Comparison of ENCODE assay signal across 9 mouse cellular contexts in the genomic region with DNA sequence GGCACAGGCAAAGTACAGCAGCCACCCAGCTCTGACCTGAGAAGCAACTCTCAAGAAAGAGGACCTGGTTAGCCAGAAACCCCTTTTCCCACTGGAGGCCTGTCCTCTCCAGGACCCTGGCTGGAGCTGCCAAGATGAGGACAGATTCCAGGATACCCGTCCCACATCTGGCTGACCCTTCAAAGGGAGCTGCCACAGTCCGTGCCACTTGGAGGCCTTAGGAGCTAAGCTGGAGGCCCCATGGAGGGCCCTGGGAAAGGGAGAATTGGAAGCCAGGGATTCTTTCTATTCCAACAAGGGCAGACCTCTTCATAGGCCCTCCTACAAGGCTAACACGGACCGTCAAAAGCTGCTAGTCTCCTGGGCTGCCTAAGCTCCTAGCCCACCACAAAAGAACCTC. TPM values are rescaled to one million over a fixed set of nuclear protein-coding genes. Genes with fewer than 3 reads are reported as not detected.
DNase-seq lines count a peak whose midpoint lies in the region; ATAC-seq lines count a peak whose summit lies in the region.
"Had no signal": no experiment of that assay in that cellular context is flagged by ENCODE, and none has a peak within 500 bp of the region (broad histone marks: within the 10 kb centered on the region; RNA-seq: fewer than 3 reads in every experiment).

No protein-coding gene starts in this region.

- H3K27ac ChIP-seq in heart, embryonic 14.5 days (replicated peaks in 1 of 2; ENCODE audit: control insufficient read depth in 1 of 2, insufficient read depth in 1 of 2, low read depth in 2 of 2, low read length in 2 of 2) = peak overlapping the region; percentile 14 to 51; a peak in 2 of 4 replicates
- no peak overlapping the region for H3K27ac ChIP-seq in hindbrain, embryonic 14.5 days
- peak overlapping the region; percentile 30; the same call in 1 of the 2 replicates for H3K27ac ChIP-seq in midbrain, embryonic 13.5 days

- peak overlapping the region; percentile 45; the same call in 1 of the 2 replicates for H3K9ac ChIP-seq in heart, embryonic 14.5 days (ENCODE audit: low read length)
- peak overlapping the region; percentile 11; the same call in 1 of the 2 replicates for H3K9ac ChIP-seq in hindbrain, embryonic 14.5 days
- peak overlapping the region; percentile 44 for H3K9ac ChIP-seq in midbrain, embryonic 13.5 days (replicated peaks)

- H3K27me3 ChIP-seq in heart, embryonic 14.5 days (ENCODE audit: control insufficient read depth, insufficient read depth, low read length) = no peaks in the 10 kb centered on the region
- no peaks in the 10 kb centered on the region for H3K27me3 ChIP-seq in hindbrain, embryonic 14.5 days (ENCODE audit: control insufficient read depth, insufficient read depth, low read length)
- H3K27me3 ChIP-seq in midbrain, embryonic 13.5 days = no peaks in the 10 kb centered on the region

- no peak overlapping the region; a peak in 1 of 4 replicates for H3K4me3 ChIP-seq in heart, embryonic 14.5 days (ENCODE audit: control insufficient read depth in 1 of 2, insufficient read depth in 1 of 2, low read depth in 1 of 2, low read length in 2 of 2)
- no peak overlapping the region for H3K4me3 ChIP-seq in hindbrain, embryonic 14.5 days (replicated peaks; ENCODE audit: low read length)
- no peak overlapping the region; the same call in 1 of the 2 replicates for H3K4me3 ChIP-seq in midbrain, embryonic 13.5 days (replicated peaks)

- no peak for DNase-seq in heart, adult 8-10 months (ENCODE audit: low spot score)
- peak; percentile 69 for DNase-seq in adipocyte (ENCODE audit: low spot score)
- no peak for DNase-seq in hindbrain, embryonic 14.5 days (ENCODE audit: low spot score)
- DNase-seq in yolk sac, embryonic 10.5 days (ENCODE audit: low spot score) = no peak
- DNase-seq in layer of hippocampus, adult 11-12 months (ENCODE audit: low spot score) = no peak
- DNase-seq: lung, postnatal 36 days; thymus, adult 18-20 months had no signal

- ATAC-seq in heart, embryonic 14.5 days (ENCODE audit: insufficient number of reproducible peaks, insufficient read depth, low FRiP score, low read depth) = no peak
- ATAC-seq in hindbrain, embryonic 14.5 days (ENCODE audit: low FRiP score) = no peak
- ATAC-seq in midbrain, embryonic 13.5 days = no peak

- H3K4me2 ChIP-seq in heart, embryonic 14.5 days (ENCODE audit: low read length) = peak overlapping the region; percentile 44
- H3K4me2 ChIP-seq in hindbrain, embryonic 14.5 days (replicated peaks) = peak overlapping the region; percentile 13; the same call in 1 of the 2 replicates
- peak overlapping the region; percentile 38 for H3K4me2 ChIP-seq in midbrain, embryonic 13.5 days (replicated peaks)

- H3K9me3 ChIP-seq in heart, embryonic 14.5 days (ENCODE audit: control insufficient read depth, low read length) = no peaks in the 10 kb centered on the region
- no peaks in the 10 kb centered on the region for H3K9me3 ChIP-seq in hindbrain, embryonic 14.5 days (ENCODE audit: control insufficient read depth, low read length)
- H3K9me3 ChIP-seq in midbrain, embryonic 13.5 days = no peaks in the 10 kb centered on the region

- H3K4me1 ChIP-seq in heart, embryonic 14.5 days (ENCODE audit: control insufficient read depth in 2 of 2, insufficient read depth in 2 of 2, low read length in 2 of 2) = peaks cover 24 to 38% of the 10 kb centered on the region in 2 experiments
- H3K4me1 ChIP-seq in hindbrain, embryonic 14.5 days (replicated peaks; ENCODE audit: control insufficient read depth, insufficient read depth, low read length) = peaks cover 42% of the 10 kb centered on the region
- H3K4me1 ChIP-seq in midbrain, embryonic 13.5 days (replicated peaks) = peaks cover 56% of the 10 kb centered on the region

- H3K36me3 ChIP-seq in heart, embryonic 14.5 days (ENCODE audit: control insufficient read depth, insufficient read depth, low read length) = peaks cover 43% of the 10 kb centered on the region
- peaks cover 34% of the 10 kb centered on the region for H3K36me3 ChIP-seq in hindbrain, embryonic 14.5 days (replicated peaks; ENCODE audit: control insufficient read depth, insufficient read depth)
- H3K36me3 ChIP-seq in midbrain, embryonic 13.5 days = peaks cover 37% of the 10 kb centered on the region

- 35% methylated on average over 4 of the region's 4 CpGs for WGBS in heart, embryonic 14.5 days
- WGBS in hindbrain, embryonic 14.5 days = 62% methylated on average over 4 of the region's 4 CpGs
- 59% methylated on average over 4 of the region's 4 CpGs for WGBS in midbrain, embryonic 13.5 days

RNA-seq across cellular contexts. Expression of a gene that starts 4.8 kb away (rescaled TPM):
- 15.3 and 20.3 TPM in 2 replicates for polyA plus RNA-seq in heart, embryonic 14.5 days (2014; fragmentation: Nextera tagmentation; extraction: Ambion mirVana)
- 1 to 10 TPM; 3.9 to 5.2 (median 4.7) TPM for total RNA-seq in heart, adult 8-10 months (2022)
- 43.8 and 45.5 TPM in 2 replicates for polyA plus RNA-seq in hindbrain, embryonic 14.5 days (2014; fragmentation: Nextera tagmentation; extraction: Ambion mirVana)
- 53.6 and 54.5 TPM in 2 replicates for polyA plus RNA-seq in midbrain, embryonic 13.5 days (2015; fragmentation: Nextera tagmentation; extraction: Ambion mirVana)

RNA-seq across cellular contexts. Expression of a gene that starts 10.9 kb away (rescaled TPM):
- polyA plus RNA-seq in heart, embryonic 14.5 days (2014; fragmentation: Nextera tagmentation; extraction: Ambion mirVana) = 0.59 and 0.73 TPM in 2 replicates
- under 1 TPM in 2 of 4 experiments, not detected in 2; 0.28 to 0.47 TPM for total RNA-seq in heart, adult 8-10 months (2022)
- polyA plus RNA-seq in hindbrain, embryonic 14.5 days (2014; fragmentation: Nextera tagmentation; extraction: Ambion mirVana) = 0.33 and 0.48 TPM in 2 replicates
- 0.43 and 0.48 TPM in 2 replicates for polyA plus RNA-seq in midbrain, embryonic 13.5 days (2015; fragmentation: Nextera tagmentation; extraction: Ambion mirVana)

RNA-seq across cellular contexts. Expression of a gene that starts 37.0 kb away (rescaled TPM):
- polyA plus RNA-seq in heart, embryonic 14.5 days (2014; fragmentation: Nextera tagmentation; extraction: Ambion mirVana) = 15.6 and 17.4 TPM in 2 replicates
- total RNA-seq in heart, adult 8-10 months (2022) = 10 to 100 TPM; 12.6 to 14.4 (median 13.3) TPM
- 17.5 and 19.1 TPM in 2 replicates for polyA plus RNA-seq in hindbrain, embryonic 14.5 days (2014; fragmentation: Nextera tagmentation; extraction: Ambion mirVana)
- 13.8 and 14.2 TPM in 2 replicates for polyA plus RNA-seq in midbrain, embryonic 13.5 days (2015; fragmentation: Nextera tagmentation; extraction: Ambion mirVana)
